ENCODE assay signal across 8 mouse cellular contexts in the genomic region with DNA sequence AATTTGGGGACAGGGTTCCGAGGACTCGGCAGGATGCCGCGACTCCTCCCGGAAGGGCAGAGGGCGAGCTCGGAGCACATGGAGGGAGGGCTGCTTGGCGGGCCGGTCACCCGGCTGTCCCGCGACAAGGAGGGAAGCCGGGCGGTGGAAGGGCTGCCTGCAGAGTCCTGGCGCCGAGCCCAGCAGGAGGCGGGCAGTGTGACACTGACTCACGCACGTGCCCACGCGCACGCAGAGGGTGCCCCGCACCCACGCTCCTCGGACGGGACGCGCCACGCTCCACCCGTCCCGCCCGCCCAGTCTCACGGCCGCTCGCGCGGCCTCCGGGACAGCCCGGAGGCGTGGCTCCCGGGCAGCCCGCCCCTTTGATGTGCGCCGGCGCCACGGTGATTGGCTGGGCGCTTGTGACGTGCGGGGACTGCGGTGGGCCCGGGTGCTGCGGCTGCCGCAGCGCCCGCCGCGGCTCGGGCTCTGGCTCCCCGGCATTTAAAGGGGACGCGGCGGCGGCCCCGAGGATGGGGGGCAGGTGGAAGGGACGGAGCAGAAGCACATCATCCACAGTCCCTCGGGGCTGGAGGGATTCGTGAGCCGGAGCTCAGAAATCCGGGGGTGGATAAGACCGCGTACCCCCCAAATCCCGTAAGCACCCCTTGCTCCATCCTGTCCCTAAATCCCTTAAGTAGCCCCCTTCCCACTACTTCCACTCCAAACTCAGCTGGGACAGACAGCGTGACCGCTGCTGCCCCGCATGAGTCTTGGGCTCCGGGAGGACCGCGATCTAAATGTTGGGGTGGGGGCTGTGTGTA. TPM values are rescaled to one million over a fixed set of nuclear protein-coding genes. Genes with fewer than 3 reads are reported as not detected.
A peak's percentile ranks its signal among the peaks of the same experiment; 100 is the strongest.
DNase-seq lines count a peak whose midpoint lies in the region; ATAC-seq and TF ChIP-seq lines count a peak whose summit lies in the region.

Phospho1 (plus strand) TSS at position 429 of the 806 bp plus-strand sequence.

- H3K4me1 ChIP-seq in ES-Bruce4 (ENCODE audit: control insufficient read depth, insufficient read depth, low read length) = no peaks in the 10 kb centered on the region
- H3K4me1 ChIP-seq in forebrain, embryonic 13.5 days = peaks cover 11% of the 10 kb centered on the region
- H3K4me1 ChIP-seq in lung, embryonic 14.5 days (ENCODE audit: insufficient read depth) = no peaks in the 10 kb centered on the region
- H3K4me1 ChIP-seq in olfactory bulb, adult 2 months (ENCODE audit: control insufficient read depth, insufficient read depth, low read length) = 0 out of 2 replicates have a peak, but pooled peaks cover 6% of the 10 kb centered on the region
- peaks cover 25% of the 10 kb centered on the region for H3K4me1 ChIP-seq in thymus, adult 2 months (replicated peaks; ENCODE audit: control insufficient read depth, insufficient read depth, low read length)

- H3K9ac ChIP-seq in ES-Bruce4 (ENCODE audit: low read depth, poor library complexity, severe bottlenecking) = peak within 1 kb of the TSS; percentile 75
- peak within 1 kb of the TSS; percentile 73 for H3K9ac ChIP-seq in forebrain, embryonic 13.5 days
- peak within 1 kb of the TSS; percentile 64 for H3K9ac ChIP-seq in lung, embryonic 14.5 days

- peak within 1 kb of the TSS; percentile 99 for H3K4me2 ChIP-seq in forebrain, embryonic 13.5 days
- peak within 1 kb of the TSS; percentile 100 for H3K4me2 ChIP-seq in lung, embryonic 14.5 days

- no peaks in the 10 kb centered on the region for H3K9me3 ChIP-seq in ES-Bruce4 (replicated peaks; ENCODE audit: control insufficient read depth, insufficient read depth, low read length, poor library complexity, severe bottlenecking)
- H3K9me3 ChIP-seq in forebrain, embryonic 13.5 days (replicated peaks) = no peaks in the 10 kb centered on the region
- H3K9me3 ChIP-seq in lung, embryonic 14.5 days (ENCODE audit: low read depth, low read length) = no peaks in the 10 kb centered on the region

- H3K27me3 ChIP-seq in ES-Bruce4 (ENCODE audit: control insufficient read depth, insufficient read depth, low read length, poor library complexity, severe bottlenecking) = peaks cover 6% of the 10 kb centered on the region
- peaks cover 56% of the 10 kb centered on the region for H3K27me3 ChIP-seq in forebrain, embryonic 13.5 days
- peaks cover 44% of the 10 kb centered on the region for H3K27me3 ChIP-seq in lung, embryonic 14.5 days (ENCODE audit: insufficient read depth, low read length)
- H3K27me3 ChIP-seq in thymus, adult 2 months (ENCODE audit: control insufficient read depth, insufficient read depth, low read length) = peaks cover 5% of the 10 kb centered on the region; the same call in 1 of the 2 replicates

- peak; percentile 99 for ATAC-seq in forebrain, embryonic 13.5 days
- ATAC-seq in lung, embryonic 14.5 days (ENCODE audit: insufficient read depth) = peak; percentile 98

- DNase-seq in c-Kit-positive CD71-positive TER-119-positive erythroid progenitor cells, embryonic 14.5 days (ENCODE audit: low spot score) = peak; percentile 86
- peak; percentile 96 for DNase-seq in heart, postnatal 10 days
- DNase-seq in layer of hippocampus, adult 18-20 months (ENCODE audit: low spot score in 2 of 2) = peak; percentile 85 to 90
- DNase-seq in lung, embryonic 14.5 days = peak; percentile 97
- DNase-seq in thymus, adult 2 months = peak; percentile 90

- TF ChIP-seq EP300 in ES-Bruce4 (IDR thresholded peaks at IDR 0.05; ENCODE audit: insufficient read depth, low read depth, low read length) = no peak

- peak within 1 kb of the TSS; percentile 84 for H3K4me3 ChIP-seq in ES-Bruce4 (ENCODE audit: low read depth, low read length)
- peak within 1 kb of the TSS; percentile 65 for H3K4me3 ChIP-seq in forebrain, embryonic 13.5 days
- H3K4me3 ChIP-seq in lung, embryonic 14.5 days (ENCODE audit: low read depth, low read length) = peak within 1 kb of the TSS; percentile 65
- peak within 1 kb of the TSS; percentile 66 for H3K4me3 ChIP-seq in olfactory bulb, adult 2 months (ENCODE audit: insufficient read depth, low read depth, low read length)
- peak within 1 kb of the TSS; percentile 63 for H3K4me3 ChIP-seq in thymus, adult 2 months (ENCODE audit: control insufficient read depth, insufficient read depth, low read length)

- peak; percentile 57 for TF ChIP-seq POLR2A in ES-Bruce4 (IDR thresholded peaks at IDR 0.05; ENCODE audit: insufficient read depth, low read length)
- peak; percentile 75 for TF ChIP-seq POLR2A in olfactory bulb, adult 2 months (IDR thresholded peaks at IDR 0.05; ENCODE audit: insufficient read depth, low read depth, low read length)
- TF ChIP-seq POLR2A in thymus, adult 2 months (IDR thresholded peaks at IDR 0.05; ENCODE audit: control insufficient read depth, extremely low read depth, insufficient read depth, low read length, poor library complexity) = no peak

- no peak within 1 kb of the TSS for H3K27ac ChIP-seq in ES-Bruce4 (ENCODE audit: insufficient read depth, low read length)
- no peak within 1 kb of the TSS for H3K27ac ChIP-seq in forebrain, embryonic 13.5 days
- 0 out of 2 replicates have a peak within 1 kb of the TSS, but pooled peaks have one; percentile 24 for H3K27ac ChIP-seq in lung, embryonic 14.5 days (ENCODE audit: low read depth)
- peak within 1 kb of the TSS; percentile 62 for H3K27ac ChIP-seq in olfactory bulb, adult 2 months (ENCODE audit: insufficient read depth, low read depth, low read length)
- H3K27ac ChIP-seq in thymus, adult 2 months (ENCODE audit: control insufficient read depth, insufficient read depth, low read length) = no peak within 1 kb of the TSS

- no peaks in the 10 kb centered on the region for H3K36me3 ChIP-seq in ES-Bruce4 (ENCODE audit: control insufficient read depth, insufficient read depth, low read length, poor library complexity, severe bottlenecking)
- no peaks in the 10 kb centered on the region for H3K36me3 ChIP-seq in forebrain, embryonic 13.5 days (ENCODE audit: poor library complexity, severe bottlenecking)
- no peaks in the 10 kb centered on the region for H3K36me3 ChIP-seq in lung, embryonic 14.5 days (ENCODE audit: insufficient read depth)
- no peaks in the 10 kb centered on the region for H3K36me3 ChIP-seq in thymus, adult 2 months (ENCODE audit: control insufficient read depth, insufficient read depth, low read length)

- intact Hi-C loops in heart, postnatal 10 days (cut with DNase I) = loop anchor here (2.0 kb wide), 1 partner anchor 29 kb away; no protein-coding TSS in a partner anchor

- under 1% methylated on average over 70 of the region's 78 CpGs for WGBS in forebrain, embryonic 13.5 days
- under 1% methylated on average over 71 of the region's 78 CpGs for WGBS in lung, embryonic 14.5 days
- WGBS in olfactory bulb, adult 2 months = under 1% methylated on average over 77 of the region's 78 CpGs
- WGBS in thymus, adult 2 months = under 1% methylated on average over 76 of the region's 78 CpGs

- no peak for TF ChIP-seq CTCF in ES-Bruce4 (IDR thresholded peaks at IDR 0.05; ENCODE audit: low read depth, low read length)
- TF ChIP-seq CTCF in lung, embryonic 14.5 days (IDR thresholded peaks at IDR 0.05; ENCODE audit: low read depth) = no peak
- no peak for TF ChIP-seq CTCF in olfactory bulb, adult 2 months (IDR thresholded peaks at IDR 0.05; ENCODE audit: insufficient read depth, low read depth, low read length)
- TF ChIP-seq CTCF in thymus, adult 2 months (IDR thresholded peaks at IDR 0.05; ENCODE audit: borderline replicate concordance, control insufficient read depth, extremely low read depth, insufficient read depth, low read length, poor library complexity) = 0 out of 2 replicates have a peak, but pooled peaks have one; percentile 27

RNA-seq across cellular contexts. Expression of gene Phospho1, which starts in this region (rescaled TPM):
- 5.8 and 6.5 TPM in 2 replicates for polyA plus RNA-seq in ES-Bruce4 (2011; ENCODE audit: insufficient read depth, insufficient read length, low read depth, missing spikeins)
- polyA plus RNA-seq in forebrain, embryonic 13.5 days (2015; fragmentation: Nextera tagmentation; extraction: Ambion mirVana) = not detected in 2 replicates
- total RNA-seq in heart, postnatal 10 days (2021) = 100 to 1,000 TPM; 129 to 148 TPM
- 10 to 100 TPM; 48.7 to 52.6 TPM for total RNA-seq in layer of hippocampus, adult 18-20 months (2021)
- 0.37 TPM in 1 of 2 replicates, not detected in the other for polyA plus RNA-seq in lung, embryonic 14.5 days (2014; fragmentation: Nextera tagmentation; extraction: Ambion mirVana)
- not detected in 2 replicates for polyA plus RNA-seq in olfactory bulb, adult 2 months (2012; ENCODE audit: insufficient read depth, insufficient read length, low replicate concordance, missing spikeins)
- 24.9 and 42.7 TPM in 2 replicates for polyA plus RNA-seq in thymus, adult 2 months (2012; rRNA removed)

Comparison
In these comparisons a context has a peak if more than half of its experiments do, and no peak if none do; other contexts are left out.
1. Peak in ATAC-seq, H3K4me3 ChIP-seq, H3K9ac ChIP-seq and H3K4me2 ChIP-seq in forebrain, embryonic 13.5 days; RNA of the gene not detected or under 1 TPM.
2. Peak in DNase-seq, ATAC-seq, H3K4me3 ChIP-seq, H3K27ac ChIP-seq, H3K9ac ChIP-seq and H3K4me2 ChIP-seq in lung, embryonic 14.5 days; RNA of the gene not detected or under 1 TPM.